Mouse (Mus musculus) fat pad, adult 2 months (tissue): ENCODE results near the gene Crygd.
"Not testable (repeated sequence)": the region's sequence is repeated elsewhere in the genome, so short reads cannot be mapped to it uniquely, and the experiment has no call there.

Source experiments
- DNase-seq: peaks from one replicate; pipeline ENCODE4 v3.0.0-alpha.2; 2011; ENCODE audit warnings: low read depth, low spot score; ENCODE audit errors: extremely low read depth

Crygd gene

DNA sequence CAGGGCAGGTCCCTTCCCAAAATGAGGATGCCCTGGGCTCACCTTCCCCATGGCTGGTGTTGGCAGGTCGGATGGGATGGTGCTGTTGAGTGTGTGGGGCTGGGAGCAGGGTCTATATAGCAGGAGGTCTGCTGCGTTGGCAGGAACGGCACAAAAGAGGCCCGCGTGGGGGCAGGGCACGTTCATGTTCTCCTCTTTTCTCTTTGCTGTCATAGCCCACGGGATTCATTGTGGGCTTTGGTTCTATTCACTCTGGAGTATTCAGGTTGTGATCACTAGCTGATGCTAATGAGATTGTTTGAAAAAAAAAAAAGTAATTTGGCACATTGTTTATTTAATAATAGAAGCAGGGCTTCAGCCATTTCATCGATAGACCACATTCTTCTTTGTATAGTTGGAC lies at the start of gene Crygd:
Gene Crygd, minus strand, starts transcription at position 101 of the 400 bp plus-strand sequence.
- DNase-seq: no peak

- DNase-seq: no peak
These were observed 49.5 kb upstream of the Crygd start for GRCm38 (mm10) chr1:65112807-65113196.

DNA sequence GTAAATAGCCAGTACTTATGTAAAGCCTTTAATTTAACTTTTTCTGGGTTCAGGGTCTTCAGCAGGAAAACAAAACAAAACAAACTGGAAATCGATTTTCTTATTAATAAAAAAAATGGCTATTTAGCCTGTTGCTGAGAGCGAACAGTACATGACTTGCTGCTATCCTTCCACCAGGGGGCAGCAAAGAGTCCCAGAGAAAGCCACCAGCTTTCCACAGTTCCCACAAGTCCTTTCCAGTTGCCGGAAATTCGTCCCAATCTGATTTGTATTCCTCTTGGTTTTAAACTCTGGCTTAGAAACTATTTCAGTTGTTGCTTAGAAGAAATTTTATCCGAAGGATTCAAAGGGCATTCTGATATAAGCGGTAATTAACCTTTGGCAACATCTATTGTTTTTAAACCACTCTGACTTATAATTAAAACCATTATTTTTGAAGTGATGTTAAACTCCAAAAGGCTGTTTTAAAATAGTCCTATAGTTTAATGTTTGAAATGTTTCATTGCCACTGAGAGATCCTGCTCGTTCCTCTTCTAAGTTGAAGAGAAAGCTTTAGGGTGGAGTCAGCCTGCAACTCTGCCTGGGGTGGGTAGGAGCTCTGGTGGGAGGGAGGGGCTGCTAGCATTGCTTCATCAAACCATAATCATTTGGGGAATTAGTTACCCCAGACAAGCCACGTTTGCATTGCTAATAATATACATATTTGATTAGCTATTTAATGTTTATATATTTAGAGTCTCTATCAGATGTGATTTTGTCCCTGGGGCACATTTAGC lies 49.0 kb upstream of the Crygd start:
- DNase-seq: no peak

GRCm38 (mm10) chr1:65109756-65110435 lies 46.6 kb upstream of the Crygd start:
- DNase-seq: no peak

GRCm38 (mm10) chr1:65109196-65109595 lies 45.9 kb upstream of the Crygd start:
- no peak for DNase-seq

DNA sequence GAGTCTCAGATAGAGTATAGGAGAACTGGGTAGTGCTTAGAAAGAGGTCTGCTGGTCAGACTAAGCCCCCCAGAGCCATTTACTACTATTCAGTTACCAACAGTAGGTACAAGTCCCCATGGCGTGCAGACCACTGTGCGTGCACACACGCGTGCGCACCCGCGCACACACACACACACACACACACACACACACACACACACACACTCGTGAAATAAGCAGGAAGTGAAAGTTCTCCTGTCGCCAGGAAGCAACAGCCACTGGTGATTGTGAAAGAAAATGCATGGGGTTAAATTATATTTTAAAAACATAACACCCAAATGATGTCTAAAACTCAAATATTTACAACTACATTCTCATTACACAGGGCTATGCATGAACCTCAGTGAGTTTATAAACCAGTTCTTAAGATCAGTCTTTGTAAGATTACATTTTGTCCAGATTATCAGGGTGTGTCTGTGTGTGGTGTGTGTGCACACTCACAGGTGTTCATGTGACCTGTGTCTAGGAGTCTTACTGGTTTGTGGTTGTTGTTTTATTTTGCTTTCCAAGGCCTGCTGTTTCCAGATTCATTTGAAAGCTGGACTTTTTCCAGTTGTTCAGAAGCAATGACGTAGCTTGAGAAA lies 44.5 kb upstream of the Crygd start:
- no peak for DNase-seq

- no peak for DNase-seq
These were observed 40.0 kb upstream of the Crygd start, which contains the start of gene Cryga for GRCm38 (mm10) chr1:65103273-65103672. Gene Cryga, minus strand, starts transcription at chr1:65103373.

GRCm38 (mm10) chr1:65096953-65097352 lies 33.7 kb upstream of the Crygd start:
- DNase-seq: no peak

DNA sequence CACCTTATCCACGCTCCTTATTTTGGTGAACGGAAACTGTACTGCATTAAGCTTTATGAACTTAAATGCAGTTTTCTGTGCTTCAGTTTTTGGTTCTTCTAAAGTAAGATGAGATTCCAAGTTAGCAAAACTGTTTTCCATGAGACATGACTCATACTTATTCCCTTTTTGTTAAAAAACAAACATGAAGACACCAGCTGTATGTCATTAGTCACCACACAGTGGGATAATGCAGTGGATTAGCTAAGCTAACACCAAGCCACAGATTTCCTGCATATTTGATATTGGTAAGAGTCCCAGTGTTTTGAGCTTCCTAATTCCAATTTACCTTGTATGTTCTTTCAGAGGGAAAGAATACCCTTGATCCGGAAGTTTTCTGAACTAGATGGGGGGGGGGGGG lies 28.3 kb upstream of the Crygd start:
- no peak for DNase-seq

- DNase-seq: no peak
These were observed 27.1 kb upstream of the Crygd start for GRCm38 (mm10) chr1:65090370-65090769.

DNA sequence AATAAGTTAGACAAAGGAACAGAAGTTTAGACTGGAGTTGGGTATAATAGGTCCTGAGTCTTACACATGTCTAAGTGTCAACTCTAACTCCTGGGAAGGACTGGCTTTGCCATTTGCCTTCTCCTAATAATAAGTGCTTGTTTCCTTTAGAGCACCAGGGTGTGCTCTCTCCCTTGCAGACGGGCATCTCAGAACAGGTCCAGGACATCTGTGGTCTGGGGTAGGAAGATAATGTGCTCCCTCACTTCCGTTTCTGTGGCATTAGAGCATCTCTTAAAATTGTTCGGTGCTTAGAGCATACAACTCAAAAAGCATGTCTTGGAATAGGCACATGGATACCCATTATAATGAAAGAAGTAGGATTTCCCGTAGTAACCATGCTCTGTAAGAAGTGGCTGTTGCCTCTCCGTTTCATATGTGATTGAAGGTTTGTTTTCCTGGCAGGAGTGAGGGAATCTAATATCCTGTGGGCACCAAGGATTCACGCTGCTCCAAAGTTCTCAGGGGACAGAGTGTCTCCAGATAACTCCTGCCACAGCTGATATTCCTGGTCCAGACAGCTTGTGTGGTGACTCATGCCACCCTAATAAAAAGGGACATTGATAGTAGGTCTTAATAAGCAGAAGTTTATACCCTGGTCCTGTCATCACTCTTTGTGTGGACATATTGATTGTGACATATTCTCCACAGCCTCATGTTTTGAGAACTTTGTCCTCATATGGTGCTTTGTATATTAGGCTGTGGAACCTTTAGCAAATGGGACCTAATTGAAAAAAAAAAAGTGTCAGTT lies 25.5 kb upstream of the Crygd start:
- DNase-seq: no peak

DNA sequence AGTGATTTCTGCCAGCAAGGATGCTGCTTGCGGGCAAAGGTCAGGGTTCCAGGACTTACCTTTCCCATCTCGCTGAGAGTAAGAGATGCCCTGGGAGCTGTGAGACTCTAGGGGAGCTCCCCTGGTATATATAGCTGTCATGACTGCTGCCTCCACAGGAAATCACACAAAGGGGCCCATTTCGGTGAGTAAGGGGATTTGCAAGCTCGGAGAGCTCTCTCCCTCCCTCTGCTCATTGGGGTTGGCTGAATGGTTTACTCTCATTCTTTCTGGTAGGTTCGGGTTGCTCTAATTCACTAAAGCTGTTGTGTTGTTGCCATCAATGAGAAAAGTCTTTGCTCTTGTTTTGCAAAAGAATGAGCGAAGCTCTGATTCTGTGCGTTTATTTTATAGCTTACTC lies 18.9 kb upstream of the Crygd start, which contains the start of gene Crygb:
Gene Crygb, minus strand, starts transcription at position 101 of the 400 bp plus-strand sequence.
- no peak for DNase-seq

DNA sequence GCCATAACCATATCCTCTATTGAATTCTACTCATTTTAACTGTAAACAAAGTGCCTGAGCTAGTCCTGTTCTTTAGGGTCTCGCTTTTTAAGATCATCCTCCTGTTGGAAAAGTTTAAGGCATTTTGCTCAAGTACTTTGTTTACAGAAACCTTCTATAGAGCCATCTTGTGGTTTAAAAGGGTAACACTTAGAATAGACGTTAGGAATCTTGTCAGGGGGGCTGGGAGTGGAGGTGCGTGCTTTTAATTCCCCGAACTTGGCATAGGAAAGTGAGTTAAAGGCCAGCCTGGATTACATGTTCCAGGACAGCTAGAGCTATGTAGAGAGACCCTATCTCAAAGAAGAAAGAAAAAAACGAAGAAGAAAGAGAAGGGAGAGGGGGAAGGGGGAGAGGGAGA lies 12.4 kb upstream of the Crygd start:
- no peak for DNase-seq

- DNase-seq: no peak
These were observed 10.3 kb upstream of the Crygd start, which contains the start of gene Crygc for GRCm38 (mm10) chr1:65073589-65073988. Gene Crygc, minus strand, starts transcription at chr1:65073689.

GRCm38 (mm10) chr1:65067842-65068241 lies 4.6 kb upstream of the Crygd start:
- no peak for DNase-seq

DNA sequence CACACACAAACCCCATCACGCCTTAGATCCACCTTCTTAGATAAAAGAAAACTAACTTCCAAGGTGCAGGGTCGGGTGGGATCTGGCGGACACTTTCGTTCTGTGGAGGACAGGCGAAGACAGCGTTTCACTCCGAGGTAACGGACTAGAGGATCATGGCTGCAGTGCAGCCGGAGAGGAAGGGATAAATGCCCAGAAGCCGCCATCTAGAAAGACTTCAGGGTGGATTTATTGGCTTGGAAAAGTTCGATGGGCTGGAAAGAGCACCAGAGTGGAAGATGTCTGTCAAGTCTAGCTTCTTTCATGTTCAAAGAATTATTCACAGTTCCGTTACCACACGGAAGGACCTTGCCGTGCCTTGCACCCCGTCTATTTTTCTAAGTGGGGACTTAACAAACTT lies 949 bp upstream of the Crygd start:
- DNase-seq: no peak

GRCm38 (mm10) chr1:65052140-65052539 lies 11.1 kb downstream of the Crygd start:
- DNase-seq: no peak

DNA sequence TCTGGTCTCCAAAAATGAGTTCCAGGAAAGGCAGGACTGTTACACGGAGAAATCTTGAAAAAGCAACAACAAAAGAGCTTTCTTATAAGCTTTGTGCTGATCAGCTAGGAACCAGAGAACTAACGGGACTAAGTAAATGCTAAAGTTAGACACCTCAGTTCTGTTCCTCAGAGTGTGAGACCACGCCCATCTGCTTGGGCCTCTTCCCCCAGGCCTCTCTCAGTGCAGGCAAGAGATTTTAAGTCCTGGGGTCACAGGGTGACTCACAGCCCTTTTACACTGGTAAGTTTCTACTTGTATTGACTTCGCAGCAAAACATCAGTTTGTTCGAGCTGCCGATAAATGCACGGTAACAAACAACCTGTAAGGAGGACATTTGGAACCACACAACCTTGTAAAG lies 11.6 kb downstream of the Crygd start:
- no peak for DNase-seq

- DNase-seq: not testable (repeated sequence)
These were observed 12.3 kb downstream of the Crygd start, which contains the start of gene Cryge for GRCm38 (mm10) chr1:65050952-65051351. Gene Cryge, minus strand, starts transcription at chr1:65051149.

- DNase-seq: no peak
These were observed 14.5 kb downstream of the Crygd start for GRCm38 (mm10) chr1:65048781-65049180.
